Mouse (Mus musculus): ENCODE measurements around the gene Styk1. TPM values are rescaled to one million over a fixed set of nuclear protein-coding genes. Genes with fewer than 3 reads are reported as not detected.
A peak's percentile ranks its signal among the peaks of the same experiment; 100 is the strongest.

Styk1 gene
- polyA plus RNA-seq, 1 experiment = 0.86 TPM

DNA sequence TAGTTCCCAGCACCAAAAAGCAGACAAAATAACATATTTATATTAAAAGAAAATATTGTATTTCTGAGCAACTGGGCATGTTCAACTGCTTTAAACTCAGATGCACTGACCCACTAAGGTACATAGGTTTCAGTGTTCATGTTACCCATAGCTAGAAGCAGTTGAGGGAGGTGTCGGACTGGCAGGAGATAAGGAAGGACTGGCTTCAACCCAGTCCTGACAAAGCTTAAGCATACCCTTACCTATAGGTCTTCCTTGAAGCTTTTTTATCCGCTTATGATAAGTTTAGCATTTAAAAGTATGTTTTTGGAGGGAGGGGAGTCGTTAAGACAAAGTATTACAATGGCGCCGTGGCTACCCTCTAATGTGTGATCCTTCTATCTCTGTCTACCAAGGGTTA is 17.4 kb upstream of the Styk1 start:
- Histone ChIP-seq H3K27ac (ENCODE audit: control insufficient read depth, insufficient read depth, low read length) (no peak overlapping the region), H3K27me3 (ENCODE audit: control insufficient read depth, insufficient read depth, low read length) (no peaks in the 10 kb centered on the region), H3K4me3 (ENCODE audit: control insufficient read depth, insufficient read depth, low read length) (no peak overlapping the region), H3K36me3 (ENCODE audit: control insufficient read depth, insufficient read depth, low read length) (no peaks in the 10 kb centered on the region), H3K4me1 (replicated peaks; ENCODE audit: control insufficient read depth, insufficient read depth, low read length) (no peaks in the 10 kb centered on the region)
- WGBS = over 99% methylated on average over 5 of the region's 5 CpGs
- no peak for DNase-seq
- TF ChIP-seq CTCF (IDR thresholded peaks at IDR 0.05; ENCODE audit: borderline replicate concordance, control insufficient read depth, extremely low read depth, insufficient read depth, low read length, poor library complexity) (no peak), POLR2A (IDR thresholded peaks at IDR 0.05; ENCODE audit: control insufficient read depth, extremely low read depth, insufficient read depth, low read length, poor library complexity) (no peak)

DNA sequence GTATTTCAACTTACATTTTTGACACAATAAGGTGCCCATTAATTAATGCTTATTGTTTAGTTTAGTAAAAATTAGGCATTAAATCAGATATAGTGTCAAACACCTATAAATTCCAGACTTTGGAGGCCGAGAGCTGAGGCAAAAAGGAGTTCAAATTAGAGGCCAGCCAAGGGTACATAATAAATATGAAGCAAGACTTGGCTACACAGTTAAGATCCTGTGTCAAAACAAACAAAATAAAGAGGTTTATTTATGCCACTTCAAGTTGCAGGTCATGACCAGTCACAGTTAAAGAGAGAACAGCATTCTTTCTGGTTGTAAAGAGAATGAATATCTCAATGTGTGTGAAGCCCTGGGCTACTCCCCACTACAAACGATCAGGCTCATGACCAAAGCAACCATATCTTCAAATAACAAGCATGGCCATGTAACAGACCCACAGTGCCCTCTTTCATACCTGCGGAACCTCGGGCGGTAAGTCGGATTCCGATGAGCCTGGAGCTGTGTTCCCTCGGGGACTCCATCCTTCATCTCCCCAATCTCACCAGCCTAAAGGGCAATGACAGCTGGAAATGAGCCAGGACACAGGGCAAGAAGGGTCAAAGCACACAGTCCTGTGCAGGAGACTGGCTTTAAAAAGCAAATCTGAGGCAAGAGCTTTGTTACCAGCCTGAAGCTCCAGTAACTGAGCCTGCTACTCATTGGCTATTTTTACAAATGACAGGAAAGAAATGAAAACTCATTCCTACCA is 16.6 kb upstream of the Styk1 start:
- H3K4me1 ChIP-seq (replicated peaks; ENCODE audit: control insufficient read depth, insufficient read depth, low read length) = no peaks in the 10 kb centered on the region

DNA sequence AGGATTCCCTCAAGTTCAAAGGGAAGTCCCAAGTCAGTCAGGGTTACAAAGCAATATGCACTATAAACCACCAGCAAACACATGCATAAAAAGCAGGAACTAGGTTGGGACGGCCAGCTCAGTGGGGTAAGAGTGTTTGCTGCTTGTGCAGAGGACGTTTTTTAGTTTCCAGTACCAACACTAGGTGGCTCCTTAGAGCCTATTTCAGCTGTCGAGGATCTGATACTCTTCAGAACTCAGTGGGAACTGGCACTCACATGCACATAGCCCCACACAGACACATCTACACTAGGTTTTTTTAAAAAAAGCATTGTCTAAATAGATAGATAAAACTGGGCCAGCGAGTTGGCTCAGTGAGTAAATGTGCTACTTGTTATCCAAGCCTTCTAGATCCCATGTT is 13.7 kb upstream of the Styk1 start:
- H3K4me3 ChIP-seq (ENCODE audit: control insufficient read depth, insufficient read depth, low read length) = no peak overlapping the region
- H3K36me3 ChIP-seq (ENCODE audit: control insufficient read depth, insufficient read depth, low read length) = no peaks in the 10 kb centered on the region
- TF ChIP-seq CTCF (IDR thresholded peaks at IDR 0.05; ENCODE audit: borderline replicate concordance, control insufficient read depth, extremely low read depth, insufficient read depth, low read length, poor library complexity) (no peak), POLR2A (IDR thresholded peaks at IDR 0.05; ENCODE audit: control insufficient read depth, extremely low read depth, insufficient read depth, low read length, poor library complexity) (no peak)
- H3K4me1 ChIP-seq (replicated peaks; ENCODE audit: control insufficient read depth, insufficient read depth, low read length) = no peaks in the 10 kb centered on the region
- no peaks in the 10 kb centered on the region for H3K27me3 ChIP-seq (ENCODE audit: control insufficient read depth, insufficient read depth, low read length)
- DNase-seq = peak; percentile 28
- 52% methylated on average over 4 of the region's 4 CpGs for WGBS
- no peak overlapping the region for H3K27ac ChIP-seq (ENCODE audit: control insufficient read depth, insufficient read depth, low read length)

More for the DNA sequence above, 16.6 kb upstream of the Styk1 start:
- no peak for DNase-seq
- Histone ChIP-seq H3K36me3 (ENCODE audit: control insufficient read depth, insufficient read depth, low read length) (no peaks in the 10 kb centered on the region), H3K4me3 (ENCODE audit: control insufficient read depth, insufficient read depth, low read length) (no peak overlapping the region), H3K27ac (ENCODE audit: control insufficient read depth, insufficient read depth, low read length) (no peak overlapping the region), H3K27me3 (ENCODE audit: control insufficient read depth, insufficient read depth, low read length) (no peaks in the 10 kb centered on the region)
- no peak for TF ChIP-seq POLR2A (IDR thresholded peaks at IDR 0.05; ENCODE audit: control insufficient read depth, extremely low read depth, insufficient read depth, low read length, poor library complexity)
- TF ChIP-seq CTCF (IDR thresholded peaks at IDR 0.05; ENCODE audit: borderline replicate concordance, control insufficient read depth, extremely low read depth, insufficient read depth, low read length, poor library complexity) = no peak
- WGBS = 88% methylated on average over 8 of the region's 8 CpGs

DNA sequence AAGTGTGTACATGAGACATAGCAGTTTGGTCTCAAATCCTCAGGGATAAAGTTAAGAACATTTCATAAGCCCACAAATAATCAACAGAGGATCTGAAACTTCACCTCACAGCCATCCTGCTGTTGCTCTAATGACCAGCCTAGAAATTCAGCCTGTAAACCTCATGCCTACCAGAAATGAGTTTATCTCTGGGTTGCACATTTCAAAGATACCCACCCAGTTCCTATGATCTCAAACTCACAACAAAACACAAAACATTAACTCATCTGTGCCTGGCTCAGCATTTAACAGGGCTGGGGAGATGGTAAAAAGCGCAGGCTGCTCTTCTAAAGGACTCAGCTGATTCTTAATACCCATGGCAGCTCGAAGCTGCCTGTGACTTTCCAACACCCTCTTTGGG is 11.0 kb upstream of the Styk1 start:
- Histone ChIP-seq H3K4me1 (replicated peaks; ENCODE audit: control insufficient read depth, insufficient read depth, low read length) (no peaks in the 10 kb centered on the region), H3K27me3 (ENCODE audit: control insufficient read depth, insufficient read depth, low read length) (no peaks in the 10 kb centered on the region), H3K27ac (ENCODE audit: control insufficient read depth, insufficient read depth, low read length) (no peak overlapping the region), H3K4me3 (ENCODE audit: control insufficient read depth, insufficient read depth, low read length) (no peak overlapping the region), H3K36me3 (ENCODE audit: control insufficient read depth, insufficient read depth, low read length) (no peaks in the 10 kb centered on the region)
- TF ChIP-seq CTCF (IDR thresholded peaks at IDR 0.05; ENCODE audit: borderline replicate concordance, control insufficient read depth, extremely low read depth, insufficient read depth, low read length, poor library complexity) (no peak), POLR2A (IDR thresholded peaks at IDR 0.05; ENCODE audit: control insufficient read depth, extremely low read depth, insufficient read depth, low read length, poor library complexity) (no peak)
- DNase-seq = no peak
- WGBS = 77% methylated on average over 2 of the region's 2 CpGs

DNA sequence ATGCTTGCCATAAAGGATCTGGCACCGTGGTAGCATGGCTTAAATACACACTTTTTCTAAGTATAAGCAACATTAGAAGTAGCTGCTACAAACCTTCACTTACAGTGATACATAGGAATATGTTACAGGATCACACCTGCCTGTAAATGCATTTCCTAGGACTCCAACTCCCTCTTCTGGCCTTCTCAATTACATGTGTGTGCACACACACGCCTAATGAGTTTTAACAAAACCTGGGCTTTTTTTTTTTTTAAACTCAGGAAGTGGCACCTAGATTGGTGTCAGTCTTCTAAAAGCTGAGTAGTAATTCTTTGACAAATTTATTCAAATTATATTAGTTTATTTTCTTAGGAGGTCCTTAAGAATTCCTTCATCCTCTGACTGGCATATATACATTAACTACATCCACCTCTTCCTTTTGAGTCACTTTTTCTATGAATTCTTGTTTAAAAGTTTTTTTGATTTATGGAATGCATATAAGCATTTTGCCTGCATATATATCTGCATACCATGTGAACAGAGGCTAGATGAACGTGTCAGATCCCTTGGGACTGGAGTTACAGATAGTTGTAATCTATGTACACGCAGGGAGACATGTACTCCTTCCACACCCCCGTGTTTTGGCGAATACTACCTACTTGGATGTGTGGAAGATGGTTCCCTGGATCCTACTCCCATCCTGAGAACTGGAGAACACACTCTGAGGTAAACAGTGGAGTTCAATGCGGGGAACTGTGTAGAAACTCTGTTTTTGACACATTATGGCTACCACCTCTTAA is 9.8 kb upstream of the Styk1 start:
- no peaks in the 10 kb centered on the region for H3K27me3 ChIP-seq (ENCODE audit: control insufficient read depth, insufficient read depth, low read length)
- 87% methylated on average over 7 of the region's 7 CpGs for WGBS
- DNase-seq = no peak
- H3K27ac ChIP-seq (ENCODE audit: control insufficient read depth, insufficient read depth, low read length) = no peak overlapping the region
- no peak overlapping the region for H3K4me3 ChIP-seq (ENCODE audit: control insufficient read depth, insufficient read depth, low read length)
- H3K36me3 ChIP-seq (ENCODE audit: control insufficient read depth, insufficient read depth, low read length) = no peaks in the 10 kb centered on the region
- TF ChIP-seq CTCF (IDR thresholded peaks at IDR 0.05; ENCODE audit: borderline replicate concordance, control insufficient read depth, extremely low read depth, insufficient read depth, low read length, poor library complexity) (no peak), POLR2A (IDR thresholded peaks at IDR 0.05; ENCODE audit: control insufficient read depth, extremely low read depth, insufficient read depth, low read length, poor library complexity) (no peak)
- H3K4me1 ChIP-seq (replicated peaks; ENCODE audit: control insufficient read depth, insufficient read depth, low read length) = no peaks in the 10 kb centered on the region

DNA sequence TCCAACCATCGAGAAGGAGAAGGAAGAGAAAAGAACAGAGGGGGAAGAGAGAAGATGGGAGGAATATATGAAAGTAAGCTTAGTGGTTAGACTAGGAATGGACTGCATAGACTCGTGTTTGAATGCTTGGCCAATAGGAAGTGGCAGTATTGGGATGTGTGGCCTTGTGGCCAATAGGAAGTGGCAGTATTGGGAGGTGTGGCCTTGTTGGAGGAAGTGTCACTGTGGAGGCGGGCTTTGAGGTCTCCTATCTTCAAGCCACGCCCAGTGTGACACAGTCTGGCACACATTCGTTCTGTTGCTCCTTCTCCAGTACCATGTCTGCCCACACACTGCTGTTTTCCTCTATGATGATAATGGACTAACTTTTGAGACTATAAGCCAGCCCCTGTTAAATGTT is 7.3 kb upstream of the Styk1 start:
- no peaks in the 10 kb centered on the region for H3K36me3 ChIP-seq (ENCODE audit: control insufficient read depth, insufficient read depth, low read length)
- H3K27me3 ChIP-seq (ENCODE audit: control insufficient read depth, insufficient read depth, low read length) = no peaks in the 10 kb centered on the region; the same call in 1 of the 2 replicates
- no peak overlapping the region for H3K27ac ChIP-seq (ENCODE audit: control insufficient read depth, insufficient read depth, low read length)
- no peaks in the 10 kb centered on the region for H3K4me1 ChIP-seq (replicated peaks; ENCODE audit: control insufficient read depth, insufficient read depth, low read length)
- 87% methylated on average over 5 of the region's 5 CpGs for WGBS
- TF ChIP-seq POLR2A (IDR thresholded peaks at IDR 0.05; ENCODE audit: control insufficient read depth, extremely low read depth, insufficient read depth, low read length, poor library complexity) (no peak), CTCF (IDR thresholded peaks at IDR 0.05; ENCODE audit: borderline replicate concordance, control insufficient read depth, extremely low read depth, insufficient read depth, low read length, poor library complexity) (no peak)
- no peak for DNase-seq
- H3K4me3 ChIP-seq (ENCODE audit: control insufficient read depth, insufficient read depth, low read length) = no peak overlapping the region

Measured in thymus, adult 2 months (tissue).